Mouse (Mus musculus) right cerebral cortex, postnatal 10 days (tissue): Measurements from ENCODE around the gene Tmem132e.

Experiments
- DNase-seq, 2 experiments: peaks; one replicate each; pipeline ENCODE4 v3.0.0; 2021; ENCODE audit warnings: low spot score in 2 of 2

The Tmem132e gene

DNA sequence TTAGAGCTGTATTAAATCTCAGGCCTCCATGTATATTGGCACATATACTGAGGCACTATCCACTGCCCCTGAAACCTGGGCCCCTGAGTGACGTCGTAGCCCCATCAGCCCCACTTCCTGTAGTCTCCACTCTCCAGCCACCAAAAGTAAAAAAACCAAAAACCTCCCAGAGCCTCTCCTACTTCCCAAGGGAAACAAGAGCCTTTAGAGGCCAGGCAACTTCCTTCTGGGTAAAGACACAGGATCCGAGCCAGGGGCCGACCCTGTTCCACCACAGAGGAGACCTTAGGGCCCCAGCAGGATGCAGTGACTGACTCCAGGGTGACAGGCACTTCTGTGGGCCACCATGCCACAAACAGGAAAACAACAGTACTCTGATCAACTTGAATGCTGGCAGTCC is 40.1 kb downstream of the Tmem132e start:
- no peak for DNase-seq

DNA sequence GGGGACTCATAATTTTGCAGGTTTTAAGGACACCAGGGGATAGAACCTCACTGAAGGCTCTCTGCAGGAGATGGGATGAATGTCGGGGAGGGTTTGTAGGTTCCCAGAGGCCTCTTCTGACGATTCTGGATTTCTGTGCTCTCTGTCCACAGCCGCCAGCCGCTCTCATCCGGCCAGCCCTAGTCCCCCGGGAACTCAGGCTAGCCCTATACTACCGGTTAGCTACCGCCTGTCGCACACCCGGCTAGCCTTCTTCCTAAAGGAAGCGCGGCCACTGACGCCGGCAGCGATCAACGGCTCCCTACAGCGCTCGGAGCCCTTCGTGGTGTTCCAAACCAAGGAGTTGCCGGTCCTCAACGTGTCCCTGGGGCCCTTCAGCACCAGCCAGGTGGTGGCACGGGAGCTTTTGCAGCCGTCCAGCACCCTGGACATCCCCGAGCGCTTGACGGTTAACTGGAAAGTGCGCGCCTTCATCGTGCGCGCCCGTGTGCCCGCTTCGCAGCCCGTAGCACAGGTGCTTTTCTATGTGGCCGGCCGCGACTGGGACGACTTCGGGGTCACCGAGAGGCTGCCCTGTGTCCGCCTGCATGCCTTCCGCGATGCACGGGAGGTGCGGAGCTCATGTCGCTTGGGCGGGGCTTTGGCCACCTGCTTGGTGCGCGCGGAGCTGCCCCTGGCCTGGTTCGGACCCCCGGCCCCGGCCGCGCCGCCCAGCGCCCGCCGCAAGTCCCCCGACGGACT is 45.6 kb downstream of the Tmem132e start:
- DNase-seq, result no peak

DNA sequence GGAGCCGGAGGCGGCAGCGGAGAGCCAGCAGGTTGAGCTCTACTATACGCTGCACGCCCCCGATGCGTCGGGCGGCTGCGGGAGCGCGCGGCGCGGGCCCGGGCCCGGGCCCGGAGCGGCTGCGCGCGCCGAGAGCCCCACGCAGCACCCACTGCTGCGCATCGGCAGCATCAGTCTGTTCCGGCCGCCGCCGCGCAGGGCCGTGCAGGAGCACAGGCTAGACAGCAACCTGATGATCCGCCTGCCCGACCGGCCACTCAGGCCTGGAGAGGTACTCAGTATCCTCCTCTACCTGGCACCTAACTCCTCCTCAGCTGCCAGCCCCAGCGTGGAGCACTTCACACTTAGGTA is 46.1 kb downstream of the Tmem132e start:
- DNase-seq, result peak in 1 of 2 experiments; percentile 36

DNA sequence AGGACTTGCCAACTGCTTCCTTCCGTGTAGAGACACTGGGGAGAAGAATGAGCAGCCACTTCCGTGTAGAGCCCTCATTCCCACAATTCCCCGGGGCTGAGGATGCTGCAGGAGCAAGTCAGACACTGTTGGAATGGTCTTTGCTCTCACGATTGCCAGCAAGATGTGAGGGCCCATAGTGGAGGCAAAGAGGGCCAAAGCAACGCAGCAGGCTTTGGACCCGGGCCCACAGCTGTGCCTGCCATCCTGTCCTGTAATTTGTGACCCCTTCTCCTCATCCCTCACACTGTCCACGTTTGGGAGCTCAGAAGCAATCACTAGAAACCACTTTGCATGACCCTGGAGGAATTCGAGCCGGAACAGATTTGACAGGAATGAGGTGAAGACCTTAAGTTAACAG is 59.8 kb downstream of the Tmem132e start:
- no peak for DNase-seq

DNA sequence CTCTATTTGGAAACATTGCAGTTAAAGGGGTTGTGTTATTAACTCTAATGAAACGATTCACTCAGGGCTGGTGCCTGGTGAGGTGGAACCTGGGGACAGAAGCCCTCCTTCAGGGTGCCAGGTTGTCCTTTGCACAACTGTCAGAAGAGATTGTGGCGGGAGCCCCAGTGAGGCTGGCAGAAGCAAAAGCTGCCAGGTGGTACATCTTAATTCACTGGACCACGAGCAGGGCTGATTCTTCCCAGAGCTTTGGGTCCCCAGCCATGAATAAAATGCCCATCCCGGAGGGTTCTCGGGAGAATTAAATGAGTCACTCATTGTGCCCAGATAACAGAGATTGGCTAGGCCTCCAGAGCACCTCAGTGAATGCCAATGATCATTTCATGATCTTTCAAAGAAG is 63.8 kb downstream of the Tmem132e start:
- DNase-seq, result no peak

DNA sequence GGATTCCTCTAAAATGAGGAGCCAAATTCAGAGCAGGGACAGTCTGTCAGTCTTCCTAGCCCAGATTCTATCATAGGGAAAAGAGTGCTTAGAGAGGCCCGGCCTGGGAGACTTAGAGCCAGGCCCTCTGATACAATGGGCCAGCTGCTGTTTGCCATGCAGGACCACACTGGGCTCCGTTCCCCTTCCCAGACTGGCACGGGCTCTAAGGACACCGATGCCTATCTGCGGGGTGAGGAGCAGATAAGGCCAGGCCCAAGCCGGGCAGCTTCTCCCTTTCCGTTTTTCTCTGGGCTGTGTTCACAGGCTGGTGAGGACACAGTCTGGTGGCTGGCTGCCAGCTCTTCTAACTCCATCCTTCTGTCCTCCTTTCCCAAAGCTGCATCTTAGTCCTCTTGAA is 64.5 kb downstream of the Tmem132e start:
- DNase-seq, result peak; percentile 69 to 70

DNA sequence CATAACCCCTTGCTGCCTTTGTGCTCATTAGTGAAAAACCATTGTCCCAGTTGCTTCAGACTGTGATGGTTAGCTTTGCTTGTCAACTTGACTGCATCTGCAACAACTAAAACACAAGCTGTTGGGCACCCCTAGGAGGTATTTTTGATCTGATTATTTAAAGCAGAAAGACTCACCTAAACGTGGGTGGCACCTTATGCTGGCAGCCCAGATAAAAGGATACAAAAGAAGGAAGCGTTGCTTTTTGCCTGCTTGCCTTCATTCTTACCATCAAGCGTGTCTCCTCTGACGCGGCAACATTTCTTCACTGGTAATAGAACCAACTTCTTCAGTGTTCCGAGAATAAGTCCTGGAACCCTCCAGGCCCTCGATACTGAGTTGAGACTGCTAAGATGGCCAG is 72.6 kb downstream of the Tmem132e start:
- peak in 1 of 2 experiments; percentile 51 for DNase-seq

DNA sequence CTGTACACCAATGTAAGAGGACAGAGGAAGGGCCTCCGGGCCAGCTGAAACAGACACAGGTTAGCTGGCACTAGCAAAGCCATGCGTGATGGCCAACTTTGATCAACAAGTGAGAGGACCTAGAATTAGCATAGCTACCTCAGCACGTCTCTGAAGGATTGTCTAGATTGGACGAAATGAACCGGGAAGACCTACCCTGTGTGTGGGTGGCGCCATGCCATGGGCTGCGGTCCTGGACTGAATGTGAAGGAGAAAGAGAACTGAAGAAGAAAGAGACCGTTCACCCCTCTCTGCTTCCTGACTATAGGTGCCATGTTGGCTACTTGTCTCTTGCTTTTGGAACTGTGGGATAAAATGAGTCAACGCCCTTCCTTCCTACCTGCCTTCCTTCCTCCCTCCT is 76.8 kb downstream of the Tmem132e start:
- DNase-seq, result no peak

DNA sequence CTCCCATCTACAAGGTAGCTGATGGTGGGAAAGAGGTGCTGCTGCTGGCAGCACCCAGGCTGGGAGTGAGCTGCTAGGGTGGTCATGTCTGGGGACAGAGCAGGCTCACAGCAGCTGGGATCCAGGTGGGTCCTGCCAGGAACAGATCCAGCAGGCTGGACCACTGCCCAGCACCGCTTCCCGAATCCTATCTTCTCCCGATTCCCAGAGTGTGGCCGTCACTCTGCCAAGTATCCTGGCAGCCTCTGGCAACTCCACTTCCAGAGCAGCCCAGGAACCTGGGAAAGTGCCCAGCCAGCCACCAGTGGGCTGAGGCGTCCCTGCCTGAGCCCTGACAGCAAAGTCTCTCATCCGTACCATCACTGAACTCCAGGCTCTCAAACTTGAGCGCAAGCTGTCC is 78.5 kb downstream of the Tmem132e start:
- DNase-seq, result peak; percentile 88 to 89

DNA sequence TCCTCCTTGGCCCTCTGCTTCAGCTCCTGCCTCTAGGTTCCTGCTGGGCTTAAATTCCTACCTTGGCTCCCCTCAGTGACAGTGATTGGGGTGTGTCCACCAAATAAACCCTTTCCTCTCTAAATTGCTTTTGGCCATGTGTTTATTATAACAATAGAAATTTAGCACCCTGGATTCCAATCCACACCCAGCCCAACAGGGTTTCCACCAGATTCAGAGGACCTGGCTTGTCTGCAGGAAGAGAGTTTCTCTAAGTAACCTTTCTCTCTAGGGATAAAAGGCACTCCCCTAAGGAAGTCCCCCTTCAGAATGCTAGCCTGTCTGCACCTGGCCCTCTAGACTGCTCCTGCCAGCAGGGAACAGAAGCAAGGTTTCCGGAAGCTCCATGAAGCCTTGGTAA is 82.4 kb downstream of the Tmem132e start:
- no peak for DNase-seq

DNA sequence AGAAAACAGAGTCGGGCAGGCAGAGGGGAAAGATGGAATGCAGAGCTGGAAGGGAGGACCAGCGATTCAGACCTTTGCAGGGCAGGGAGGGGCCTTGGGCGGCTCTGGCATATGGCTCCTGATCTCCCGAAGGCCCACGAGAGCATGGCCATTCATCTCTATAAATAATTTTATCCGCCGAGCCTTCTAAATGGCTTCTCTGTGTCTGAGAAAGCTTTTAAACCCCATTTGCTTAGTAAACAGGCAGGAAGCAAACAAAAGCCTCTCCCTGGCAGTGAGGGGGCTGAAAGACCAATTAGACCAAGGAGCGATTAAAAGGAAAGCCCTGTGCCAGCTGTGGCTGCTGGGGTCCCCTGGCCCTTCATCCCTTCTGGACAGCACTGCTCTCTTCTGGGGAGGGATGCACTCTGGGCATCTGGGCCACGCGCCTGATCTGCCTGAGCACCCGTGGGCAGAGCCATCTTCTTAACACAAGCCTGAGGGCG is 84.5 kb downstream of the Tmem132e start:
- peak; percentile 38 to 52 for DNase-seq

DNA sequence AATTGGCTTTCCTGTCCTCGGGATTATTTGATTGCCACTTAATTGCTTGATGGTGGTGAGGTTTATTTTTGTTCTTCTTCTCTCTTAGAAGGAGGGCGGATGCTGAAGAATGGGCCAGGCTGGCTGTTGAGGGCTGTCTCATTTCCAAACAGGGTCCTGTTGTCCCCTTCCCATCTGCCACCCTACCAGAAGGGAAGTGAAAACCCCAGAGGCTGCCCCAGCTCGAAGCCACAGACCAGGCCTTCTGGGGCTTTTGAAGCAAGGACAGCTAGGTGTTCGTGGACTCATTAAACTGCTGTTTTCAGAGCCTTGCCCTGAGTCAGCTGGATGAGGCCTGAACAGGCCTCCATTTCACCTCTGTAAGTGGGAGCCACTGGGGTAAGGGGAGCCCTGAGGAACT is 87.4 kb downstream of the Tmem132e start:
- DNase-seq, result no peak

DNA sequence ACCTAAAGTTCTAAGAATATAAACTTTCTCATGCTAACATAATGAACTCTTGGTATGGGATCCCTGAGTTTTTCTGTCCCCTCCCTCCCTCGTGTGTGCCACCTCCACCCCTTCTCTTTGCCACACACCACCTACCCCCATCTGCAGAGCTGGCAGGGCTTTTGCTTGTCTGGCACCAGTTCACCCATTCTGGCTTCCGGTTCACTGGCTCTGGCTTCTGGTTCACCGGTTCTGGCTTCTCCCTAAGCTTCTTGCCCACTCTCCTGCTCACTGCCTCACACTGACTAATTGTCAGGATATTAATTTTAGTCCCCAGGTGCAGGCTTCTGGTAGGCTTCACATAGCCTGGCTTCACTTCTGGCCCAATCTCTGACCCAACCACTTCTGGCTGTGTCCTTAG is 88.7 kb downstream of the Tmem132e start:
- no peak for DNase-seq

DNA sequence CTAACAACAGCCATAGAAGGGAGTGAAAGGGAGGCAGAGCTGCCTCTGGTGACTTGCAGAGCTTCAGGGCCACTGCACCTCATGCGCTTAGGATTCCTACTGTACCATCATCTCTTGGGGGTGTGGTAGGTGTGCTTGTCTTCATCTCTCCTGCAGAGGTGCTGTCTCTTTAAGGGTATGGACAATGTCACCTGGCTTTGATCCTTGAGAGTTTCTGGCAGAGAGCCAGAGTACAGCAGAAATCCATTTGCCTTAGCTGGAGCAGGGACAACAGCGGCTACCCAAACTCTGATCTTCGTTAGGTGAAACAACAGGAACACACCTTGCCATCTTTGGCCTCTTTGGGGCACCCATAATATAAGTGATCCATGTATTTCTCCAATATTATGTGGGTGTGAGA is 92.2 kb downstream of the Tmem132e start:
- no peak for DNase-seq

DNA sequence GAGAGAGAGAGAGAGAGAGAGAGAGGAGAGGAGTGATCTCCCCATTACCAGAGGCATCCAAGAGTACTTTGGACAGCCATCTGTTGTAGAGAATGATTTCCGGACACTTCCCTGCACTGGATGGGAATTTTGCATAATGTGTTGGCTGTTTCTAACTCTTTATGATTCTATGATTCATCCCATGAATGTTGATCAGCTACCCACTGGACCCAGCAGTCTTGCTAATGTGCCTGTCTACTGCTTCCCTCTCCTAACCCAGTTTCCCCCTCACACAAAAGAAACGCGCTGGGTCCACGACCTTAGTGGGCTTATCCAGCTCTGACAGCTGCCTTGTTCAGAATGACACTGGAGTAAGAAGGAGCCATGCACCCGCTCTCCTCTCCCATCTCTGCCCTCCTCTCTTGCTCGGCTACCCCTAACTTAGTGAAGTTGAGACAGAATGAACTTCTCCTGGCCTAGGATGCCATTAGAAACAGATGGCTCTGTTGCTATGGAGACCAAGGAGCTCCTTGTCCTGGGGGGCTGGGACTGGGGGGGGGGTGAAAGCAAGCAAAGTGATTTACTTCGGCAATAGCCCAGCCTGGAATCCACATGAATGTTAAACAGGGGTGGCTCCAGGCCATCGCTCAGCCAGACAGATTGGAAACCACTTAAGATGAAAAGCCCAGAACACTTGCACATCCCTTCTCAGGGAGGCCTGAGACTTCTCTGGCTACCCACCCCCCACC is 98.8 kb downstream of the Tmem132e start:
- no peak for DNase-seq

DNA sequence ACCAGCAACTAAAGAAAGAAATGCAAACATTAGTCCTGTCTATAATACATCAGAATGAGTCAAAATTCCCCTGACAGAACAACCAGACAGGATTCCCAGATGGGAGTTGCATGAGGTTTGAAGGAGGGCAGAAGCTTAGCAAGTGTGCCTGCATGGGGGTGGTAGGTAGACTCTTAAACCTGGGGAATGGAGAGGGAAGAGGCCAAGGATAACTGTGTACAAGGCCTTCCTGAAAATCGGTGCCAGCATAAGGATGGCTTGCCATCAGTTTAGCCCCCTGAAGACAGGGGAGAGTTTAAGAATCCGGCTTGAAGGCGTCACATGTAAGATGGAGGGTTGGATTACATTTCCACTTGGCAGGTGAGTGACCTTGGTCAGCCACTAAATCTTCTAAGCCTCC is 102.2 kb downstream of the Tmem132e start:
- no peak for DNase-seq
